Mouse (Mus musculus): Measurements from ENCODE around the gene Oard1. TPM values are rescaled to one million over a fixed set of nuclear protein-coding genes. Genes with fewer than 3 reads are reported as not detected.

Oard1 gene
- polyA plus RNA-seq, 1 experiment from 2014 or later: 46.4 TPM

DNA sequence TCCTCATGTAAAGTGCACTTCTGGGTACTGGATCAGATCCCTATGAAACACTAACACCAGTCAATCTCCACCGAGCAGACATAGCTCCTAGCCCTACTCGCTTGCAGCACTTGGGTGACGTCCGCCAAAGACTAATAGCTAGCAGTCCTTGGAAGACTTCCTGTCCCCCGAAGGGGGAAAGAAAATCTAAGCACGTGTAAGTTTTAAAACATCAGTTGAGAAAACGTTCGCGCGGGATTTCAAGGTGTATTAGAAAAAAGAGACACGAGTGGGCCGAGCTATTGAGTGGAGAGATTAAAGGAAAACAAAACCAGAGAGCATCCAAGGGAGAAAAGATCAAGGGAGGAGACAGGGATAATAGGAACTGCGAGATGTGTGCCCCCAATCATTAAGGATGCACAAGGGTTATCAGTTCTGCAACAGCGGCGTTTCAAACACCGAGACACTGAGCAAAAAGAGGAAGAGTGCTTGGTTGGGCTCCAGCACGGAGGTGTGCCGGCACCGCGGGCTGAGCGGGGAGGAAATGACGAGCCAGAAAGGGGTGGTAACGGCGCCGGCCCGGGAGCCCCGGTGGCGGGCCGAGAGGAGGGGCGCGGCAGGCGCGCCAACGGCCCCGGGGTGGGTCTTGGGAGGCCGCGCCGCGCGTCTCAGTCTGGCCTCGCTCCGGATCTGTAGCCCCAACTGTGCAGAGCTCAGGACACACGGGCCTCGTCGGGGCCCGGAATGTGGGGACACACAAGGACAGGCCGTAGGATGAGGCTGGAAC, 1.1 kb upstream of the Oard1 start:
- 0% methylated on average over 47 of the region's 47 CpGs for WGBS
- ATAC-seq (ENCODE audit: insufficient number of reproducible peaks, insufficient read depth, low FRiP score, low read depth): peak; percentile 22
- peaks cover 17% of the 10 kb centered on the region for H3K36me3 ChIP-seq (ENCODE audit: control insufficient read depth, insufficient read depth, low read length)

DNA sequence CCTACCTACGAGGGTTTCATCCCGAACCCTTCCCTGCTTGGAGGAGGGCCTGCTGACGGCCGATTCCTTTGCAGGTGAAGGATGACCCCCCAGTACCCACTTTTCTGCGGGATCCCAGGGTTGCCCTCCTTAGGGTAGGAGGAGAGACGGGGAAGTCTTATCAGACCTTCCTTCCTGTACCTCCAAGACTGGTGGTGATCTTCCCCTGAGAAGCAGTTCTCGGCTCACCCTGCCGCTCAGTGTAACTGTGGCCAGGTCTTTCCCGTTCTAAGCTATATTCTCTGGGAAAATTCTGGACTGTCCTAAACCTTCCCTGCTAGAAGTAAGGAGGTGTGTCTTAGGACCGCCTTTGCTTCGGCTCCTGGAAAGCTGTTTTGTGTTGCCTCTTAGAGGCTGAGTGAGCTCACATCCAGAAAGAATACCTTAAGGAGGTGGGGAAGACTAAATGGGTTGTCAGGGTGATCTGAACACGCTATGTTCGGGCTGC, 528 bp downstream of the Oard1 start:
- Histone ChIP-seq H3K4me3 (ENCODE audit: control insufficient read depth in 1 of 2, insufficient read depth in 1 of 2, low read depth in 1 of 2, low read length in 2 of 2) (peak overlapping the region; percentile 93 to 95), H3K4me1 (ENCODE audit: control insufficient read depth in 2 of 2, insufficient read depth in 2 of 2, low read length in 2 of 2) (peaks cover 2 to 26% of the 10 kb centered on the region in 2 experiments; a peak in 2 of 4 replicates), H3K9me3 (ENCODE audit: control insufficient read depth, low read length) (no peaks in the 10 kb centered on the region), H3K4me2 (ENCODE audit: low read length) (peak overlapping the region; percentile 75), H3K27ac (replicated peaks in 1 of 2; ENCODE audit: control insufficient read depth in 1 of 2, insufficient read depth in 1 of 2, low read depth in 2 of 2, low read length in 2 of 2) (peak overlapping the region; percentile 100), H3K27me3 (ENCODE audit: control insufficient read depth, insufficient read depth, low read length) (no peaks in the 10 kb centered on the region), H3K36me3 (ENCODE audit: control insufficient read depth, insufficient read depth, low read length) (peaks cover 33% of the 10 kb centered on the region), H3K9ac (ENCODE audit: low read length) (peak overlapping the region; percentile 87)
- WGBS: under 1% methylated on average over 13 of the region's 13 CpGs
- no peak for ATAC-seq (ENCODE audit: insufficient number of reproducible peaks, insufficient read depth, low FRiP score, low read depth)

More for the DNA sequence above, 1.1 kb upstream of the Oard1 start:
- Histone ChIP-seq H3K9me3 (ENCODE audit: control insufficient read depth, low read length) (no peaks in the 10 kb centered on the region), H3K27ac (replicated peaks in 1 of 2; ENCODE audit: control insufficient read depth in 1 of 2, insufficient read depth in 1 of 2, low read depth in 2 of 2, low read length in 2 of 2) (peak overlapping the region; percentile 95 to 100), H3K4me2 (ENCODE audit: low read length) (peak overlapping the region; percentile 81), H3K4me1 (ENCODE audit: control insufficient read depth in 2 of 2, insufficient read depth in 2 of 2, low read length in 2 of 2) (peaks cover 2 to 26% of the 10 kb centered on the region in 2 experiments; a peak in 2 of 4 replicates), H3K27me3 (ENCODE audit: control insufficient read depth, insufficient read depth, low read length) (no peaks in the 10 kb centered on the region), H3K9ac (ENCODE audit: low read length) (peak overlapping the region; percentile 100), H3K4me3 (ENCODE audit: control insufficient read depth in 1 of 2, insufficient read depth in 1 of 2, low read depth in 1 of 2, low read length in 2 of 2) (peak overlapping the region; percentile 62 to 95)

- WGBS: 55% methylated on average over 8 of the region's 8 CpGs
- peak overlapping the region in 1 of 2 experiments; percentile 95; a peak in 2 of 4 replicates for H3K4me3 ChIP-seq (ENCODE audit: control insufficient read depth in 1 of 2, insufficient read depth in 1 of 2, low read depth in 1 of 2, low read length in 2 of 2)
- no peaks in the 10 kb centered on the region for H3K9me3 ChIP-seq (ENCODE audit: control insufficient read depth, low read length)
- H3K27ac ChIP-seq (replicated peaks in 1 of 2; ENCODE audit: control insufficient read depth in 1 of 2, insufficient read depth in 1 of 2, low read depth in 2 of 2, low read length in 2 of 2): peak overlapping the region in 1 of 2 experiments; percentile 100; a peak in 2 of 4 replicates
- peaks cover 2 to 26% of the 10 kb centered on the region in 2 experiments; a peak in 2 of 4 replicates for H3K4me1 ChIP-seq (ENCODE audit: control insufficient read depth in 2 of 2, insufficient read depth in 2 of 2, low read length in 2 of 2)
- no peaks in the 10 kb centered on the region for H3K27me3 ChIP-seq (ENCODE audit: control insufficient read depth, insufficient read depth, low read length)
- peaks cover 42% of the 10 kb centered on the region for H3K36me3 ChIP-seq (ENCODE audit: control insufficient read depth, insufficient read depth, low read length)
- peak overlapping the region; percentile 87 for H3K9ac ChIP-seq (ENCODE audit: low read length)
- no peak for ATAC-seq (ENCODE audit: insufficient number of reproducible peaks, insufficient read depth, low FRiP score, low read depth)
- peak overlapping the region; percentile 75 for H3K4me2 ChIP-seq (ENCODE audit: low read length)
Measured at GRCm38 (mm10) chr17:48411241-48411640, 1.4 kb downstream of the Oard1 start.

DNA sequence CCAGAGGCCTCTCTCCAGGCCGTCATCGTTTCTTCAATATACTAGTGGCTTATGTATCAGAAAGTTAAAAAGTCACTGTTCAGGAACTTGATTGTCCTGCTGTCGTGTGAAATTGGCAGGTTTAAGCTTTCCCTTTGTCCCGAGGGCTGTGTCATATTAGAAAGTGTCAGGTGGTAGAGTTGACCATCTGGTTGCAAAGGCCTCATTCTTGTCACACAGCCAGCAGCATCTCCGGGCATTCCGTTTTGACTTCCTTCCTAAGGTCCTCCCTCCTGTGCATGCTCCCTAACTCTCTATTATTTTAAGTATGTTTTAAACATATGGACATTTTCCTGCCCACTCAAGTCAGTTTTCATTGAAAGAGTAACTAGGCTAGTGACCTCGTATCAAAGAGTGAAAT, 6.2 kb downstream of the Oard1 start:
- H3K27me3 ChIP-seq (ENCODE audit: control insufficient read depth, insufficient read depth, low read length): no peaks in the 10 kb centered on the region
- no peak overlapping the region for H3K4me2 ChIP-seq (ENCODE audit: low read length)
- no peak for ATAC-seq (ENCODE audit: insufficient number of reproducible peaks, insufficient read depth, low FRiP score, low read depth)
- H3K9ac ChIP-seq (ENCODE audit: low read length): peak overlapping the region; percentile 12; the same call in 1 of the 2 replicates
- no peak overlapping the region for H3K4me3 ChIP-seq (ENCODE audit: control insufficient read depth in 1 of 2, insufficient read depth in 1 of 2, low read depth in 1 of 2, low read length in 2 of 2)
- no peaks in the 10 kb centered on the region for H3K9me3 ChIP-seq (ENCODE audit: control insufficient read depth, low read length)
- peak overlapping the region; percentile 60 to 64 for H3K27ac ChIP-seq (replicated peaks in 1 of 2; ENCODE audit: control insufficient read depth in 1 of 2, insufficient read depth in 1 of 2, low read depth in 2 of 2, low read length in 2 of 2)
- WGBS: 60% methylated on average over 7 of the region's 7 CpGs
- H3K4me1 ChIP-seq (ENCODE audit: control insufficient read depth in 2 of 2, insufficient read depth in 2 of 2, low read length in 2 of 2): peaks cover 5 to 29% of the 10 kb centered on the region in 2 experiments; a peak in 3 of 4 replicates
- peaks cover 89% of the 10 kb centered on the region for H3K36me3 ChIP-seq (ENCODE audit: control insufficient read depth, insufficient read depth, low read length)

DNA sequence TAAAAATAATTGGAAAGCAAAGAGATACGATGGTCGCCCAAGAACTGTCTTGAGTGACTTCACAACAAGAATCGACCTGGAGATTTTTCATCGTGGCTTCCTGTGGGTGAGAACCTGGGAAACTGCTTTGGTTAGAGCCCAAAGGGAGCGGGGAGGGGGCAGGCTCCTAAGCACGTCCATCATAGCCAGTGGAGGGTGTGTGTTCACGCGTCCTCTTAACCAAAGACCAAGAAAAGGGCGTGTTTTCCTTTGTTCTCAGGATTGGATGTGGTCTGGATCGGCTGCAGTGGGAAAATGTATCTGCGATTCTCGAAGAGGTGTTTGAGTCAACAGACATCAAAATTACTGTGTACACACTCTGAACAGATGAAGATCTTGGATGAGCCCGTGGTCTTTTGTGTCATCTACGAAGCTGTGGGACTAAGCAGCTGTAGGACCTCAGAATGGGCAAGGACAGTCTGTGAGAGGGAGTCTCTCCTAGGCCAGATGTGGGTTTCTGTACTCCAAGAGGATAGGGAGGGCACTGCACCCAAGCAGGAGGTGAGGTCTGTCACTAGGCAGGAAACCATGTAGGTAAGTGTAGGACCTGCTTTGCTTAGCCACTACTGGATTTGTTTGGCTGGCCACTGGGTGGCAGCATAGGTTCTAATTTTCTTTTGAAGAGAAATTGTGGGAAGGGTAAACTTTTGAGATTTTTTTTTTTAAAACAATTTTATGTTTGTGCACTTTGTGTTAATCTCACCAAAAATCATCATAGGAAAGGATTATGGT, 6.8 kb downstream of the Oard1 start:
- ATAC-seq (ENCODE audit: insufficient number of reproducible peaks, insufficient read depth, low FRiP score, low read depth): no peak
- no peak overlapping the region for H3K4me2 ChIP-seq (ENCODE audit: low read length)
- H3K36me3 ChIP-seq (ENCODE audit: control insufficient read depth, insufficient read depth, low read length): peaks cover 94% of the 10 kb centered on the region
- H3K4me3 ChIP-seq (ENCODE audit: control insufficient read depth in 1 of 2, insufficient read depth in 1 of 2, low read depth in 1 of 2, low read length in 2 of 2): no peak overlapping the region
- peaks cover 5 to 24% of the 10 kb centered on the region in 2 experiments; a peak in 3 of 4 replicates for H3K4me1 ChIP-seq (ENCODE audit: control insufficient read depth in 2 of 2, insufficient read depth in 2 of 2, low read length in 2 of 2)
- H3K27ac ChIP-seq (replicated peaks in 1 of 2; ENCODE audit: control insufficient read depth in 1 of 2, insufficient read depth in 1 of 2, low read depth in 2 of 2, low read length in 2 of 2): peak overlapping the region; percentile 33 to 60
- no peak overlapping the region for H3K9ac ChIP-seq (ENCODE audit: low read length)
- no peaks in the 10 kb centered on the region for H3K9me3 ChIP-seq (ENCODE audit: control insufficient read depth, low read length)
- no peaks in the 10 kb centered on the region for H3K27me3 ChIP-seq (ENCODE audit: control insufficient read depth, insufficient read depth, low read length)
- WGBS: 80% methylated on average over 14 of the region's 14 CpGs

DNA sequence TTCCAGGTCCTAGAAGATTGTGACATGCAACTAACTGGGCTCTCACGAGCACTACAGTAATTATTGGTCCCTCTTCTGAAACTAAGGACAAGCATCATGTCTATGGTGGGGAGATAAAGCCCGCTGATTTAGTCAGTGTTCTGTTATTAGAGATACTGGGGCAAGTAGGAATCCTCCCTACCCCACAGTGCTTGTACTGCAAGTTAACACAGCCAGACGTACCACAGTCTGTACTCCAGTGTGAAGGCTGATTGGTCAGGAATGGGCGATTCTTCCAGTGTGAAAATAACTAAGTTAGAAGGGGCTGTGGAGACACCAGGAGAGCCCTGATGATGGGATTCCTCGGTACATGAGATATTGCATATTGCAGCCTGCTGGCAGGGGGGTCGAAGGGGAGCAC, 7.7 kb downstream of the Oard1 start:
- no peak for ATAC-seq (ENCODE audit: insufficient number of reproducible peaks, insufficient read depth, low FRiP score, low read depth)
- Histone ChIP-seq H3K4me2 (ENCODE audit: low read length) (peak overlapping the region; percentile 30; the same call in 1 of the 2 replicates), H3K9ac (ENCODE audit: low read length) (0 out of 2 replicates have a peak overlapping the region, but pooled peaks have one; percentile 7), H3K36me3 (ENCODE audit: control insufficient read depth, insufficient read depth, low read length) (peaks cover 95% of the 10 kb centered on the region), H3K4me3 (ENCODE audit: control insufficient read depth in 1 of 2, insufficient read depth in 1 of 2, low read depth in 1 of 2, low read length in 2 of 2) (no peak overlapping the region), H3K4me1 (ENCODE audit: control insufficient read depth in 2 of 2, insufficient read depth in 2 of 2, low read length in 2 of 2) (peaks cover 5 to 20% of the 10 kb centered on the region in 2 experiments; a peak in 3 of 4 replicates), H3K27me3 (ENCODE audit: control insufficient read depth, insufficient read depth, low read length) (no peaks in the 10 kb centered on the region), H3K9me3 (ENCODE audit: control insufficient read depth, low read length) (no peaks in the 10 kb centered on the region), H3K27ac (replicated peaks in 1 of 2; ENCODE audit: control insufficient read depth in 1 of 2, insufficient read depth in 1 of 2, low read depth in 2 of 2, low read length in 2 of 2) (peak overlapping the region in 1 of 2 experiments; percentile 56; a peak in 1 of 4 replicates)
- 64% methylated on average over 6 of the region's 6 CpGs for WGBS

DNA sequence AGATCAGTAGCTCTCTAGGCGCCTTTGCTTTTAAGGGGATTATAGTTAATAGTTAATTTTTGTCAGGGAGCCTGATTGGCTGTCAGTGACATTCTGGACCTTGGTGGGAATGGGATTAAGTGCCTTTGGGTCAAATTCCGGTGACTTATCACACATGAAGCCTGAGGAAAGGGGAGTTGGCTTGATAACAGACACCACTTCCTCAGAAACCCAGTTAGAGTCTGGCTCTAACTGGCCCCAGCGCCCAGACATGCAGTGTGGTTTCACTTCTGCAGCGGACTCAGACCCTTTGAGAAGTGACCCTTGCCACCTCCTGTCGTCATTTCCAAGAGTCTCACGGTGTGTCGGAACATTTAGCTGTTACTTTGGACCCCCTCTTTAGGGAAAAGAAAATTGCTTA, 8.4 kb downstream of the Oard1 start:
- peaks cover 5 to 20% of the 10 kb centered on the region in 2 experiments; a peak in 3 of 4 replicates for H3K4me1 ChIP-seq (ENCODE audit: control insufficient read depth in 2 of 2, insufficient read depth in 2 of 2, low read length in 2 of 2)
- peaks cover 98% of the 10 kb centered on the region for H3K36me3 ChIP-seq (ENCODE audit: control insufficient read depth, insufficient read depth, low read length)
- H3K27ac ChIP-seq (replicated peaks in 1 of 2; ENCODE audit: control insufficient read depth in 1 of 2, insufficient read depth in 1 of 2, low read depth in 2 of 2, low read length in 2 of 2): peak overlapping the region in 1 of 2 experiments; percentile 56; a peak in 2 of 4 replicates
- H3K4me3 ChIP-seq (ENCODE audit: control insufficient read depth in 1 of 2, insufficient read depth in 1 of 2, low read depth in 1 of 2, low read length in 2 of 2): no peak overlapping the region
- H3K9ac ChIP-seq (ENCODE audit: low read length): 0 out of 2 replicates have a peak overlapping the region, but pooled peaks have one; percentile 7
- 36% methylated on average over 7 of the region's 7 CpGs for WGBS
- H3K4me2 ChIP-seq (ENCODE audit: low read length): peak overlapping the region; percentile 30
- no peaks in the 10 kb centered on the region for H3K9me3 ChIP-seq (ENCODE audit: control insufficient read depth, low read length)
- no peak for ATAC-seq (ENCODE audit: insufficient number of reproducible peaks, insufficient read depth, low FRiP score, low read depth)
- no peaks in the 10 kb centered on the region for H3K27me3 ChIP-seq (ENCODE audit: control insufficient read depth, insufficient read depth, low read length)
